Mouse (Mus musculus) stomach, embryonic 15.5 days (tissue): ENCODE data around the gene Loxl1. TPM values are rescaled to one million over a fixed set of nuclear protein-coding genes. Genes with fewer than 3 reads are reported as not detected.
A peak's percentile ranks its signal among the peaks of the same experiment; 100 is the strongest.

Experiments used
- ATAC-seq: fragments of 200-750 bp; cut with Nextera tagmentation; 2 replicates; pipeline ENCODE4 v1.8.0; 2017; ENCODE audit warnings: low read depth, moderate number of reproducible peaks, moderate TSS enrichment; ENCODE audit not compliant: insufficient read depth, low FRiP score
- H3K27ac ChIP-seq: fragments of 300-500 bp; sonication (generic); 2 replicates; pipeline ENCODE4 v1.5.1; 2015; ENCODE audit warnings: mild to moderate bottlenecking, inconsistent platforms
- H3K27me3 ChIP-seq: fragments of 300-500 bp; sonication (generic); replicated peaks from 2 replicates; pipeline ENCODE4 v1.6.1; 2015; ENCODE audit warnings: inconsistent platforms
- H3K36me3 ChIP-seq: fragments of 300-500 bp; sonication (generic); 2 replicates; pipeline ENCODE4 v1.6.1; 2015; ENCODE audit warnings: inconsistent platforms
- H3K4me1 ChIP-seq: fragments of 300-500 bp; sonication (generic); 2 replicates; pipeline ENCODE4 v1.6.1; 2015; ENCODE audit warnings: inconsistent platforms
- H3K4me2 ChIP-seq: fragments of 300-500 bp; sonication (generic); 2 replicates; pipeline ENCODE4 v1.6.1; 2015; ENCODE audit warnings: mild to moderate bottlenecking, inconsistent platforms
- H3K4me3 ChIP-seq: fragments of 300-500 bp; sonication (generic); replicated peaks from 2 replicates; pipeline ENCODE4 v1.5.1; 2015; ENCODE audit warnings: inconsistent platforms
- H3K9ac ChIP-seq: fragments of 300-500 bp; sonication (generic); 2 replicates; pipeline ENCODE4 v1.6.1; 2015; ENCODE audit warnings: inconsistent platforms
- H3K9me3 ChIP-seq: fragments of 300-500 bp; sonication (generic); 2 replicates; pipeline ENCODE4 v1.6.1; 2016; ENCODE audit warnings: inconsistent platforms
- WGBS: fragments of 180-500 bp; shearing (Covaris S2); methylation state at CpG from one replicate; pipeline ENCODE4 v1.1.7; 2015; 5-methylcytosine and 5-hydroxymethylcytosine counted together
- polyA plus RNA-seq: library from polyadenylated mRNA; unstranded; fragments of >200 nt; fragmentation: Nextera tagmentation; extraction: Ambion mirVana; gene quantifications from 2 replicates; pipeline ENCODE4 v1.2.1, GENCODE M21; 2015

Gene Loxl1
- polyA plus RNA-seq, 1 experiment from 2014 or later, result 49.2 TPM

GRCm38 (mm10) chr9:58310043-58310660 is 2.8 kb downstream of the Loxl1 start:
- WGBS, result 62% methylated on average over 14 of the region's 14 CpGs
- Histone ChIP-seq H3K27me3 (peaks cover 8% of the 10 kb centered on the region), H3K4me2 (peak overlapping the region; percentile 38), H3K4me1 (peaks cover 70% of the 10 kb centered on the region), H3K4me3 (peak overlapping the region; percentile 10; the same call in 1 of the 2 replicates), H3K9ac (no peak overlapping the region), H3K27ac (peak overlapping the region; percentile 27), H3K36me3 (no peaks in the 10 kb centered on the region), H3K9me3 (no peaks in the 10 kb centered on the region)
- no peak for ATAC-seq

DNA sequence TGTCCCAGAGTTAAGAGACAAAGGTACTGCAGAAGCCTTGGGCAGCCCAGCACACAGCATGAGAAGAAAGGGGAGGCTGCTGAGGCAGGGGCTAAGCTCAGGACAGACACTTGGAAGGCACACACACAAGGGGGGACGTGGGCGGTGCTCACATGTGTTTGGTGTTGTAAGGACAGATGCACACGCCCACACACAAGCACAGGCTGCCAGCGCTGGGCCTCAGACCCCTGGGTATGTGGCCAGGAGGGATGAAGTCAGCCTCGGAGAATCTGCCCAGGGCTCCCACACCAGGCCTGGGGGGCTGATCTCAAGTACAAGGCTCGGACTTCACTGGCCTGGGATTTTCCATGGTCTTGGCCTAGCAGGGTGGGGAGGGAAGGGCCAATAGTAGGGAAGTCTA is 4.6 kb downstream of the Loxl1 start:
- WGBS, result 36% methylated on average over 6 of the region's 6 CpGs
- Histone ChIP-seq H3K4me3 (no peak overlapping the region), H3K36me3 (no peaks in the 10 kb centered on the region), H3K9me3 (no peaks in the 10 kb centered on the region), H3K9ac (no peak overlapping the region), H3K4me1 (peaks cover 78% of the 10 kb centered on the region), H3K27me3 (peaks cover 5% of the 10 kb centered on the region), H3K4me2 (0 out of 2 replicates have a peak overlapping the region, but pooled peaks have one; percentile 11), H3K27ac (peak overlapping the region; percentile 44)
- ATAC-seq, result 0 out of 2 replicates have a peak, but pooled peaks have one; percentile 20

GRCm38 (mm10) chr9:58305686-58306085 is 7.3 kb downstream of the Loxl1 start:
- no peak overlapping the region for H3K9ac ChIP-seq
- no peaks in the 10 kb centered on the region for H3K27me3 ChIP-seq
- H3K27ac ChIP-seq, result peak overlapping the region; percentile 4; the same call in 1 of the 2 replicates
- no peaks in the 10 kb centered on the region for H3K9me3 ChIP-seq
- H3K4me3 ChIP-seq, result no peak overlapping the region
- H3K36me3 ChIP-seq, result no peaks in the 10 kb centered on the region
- no peak for ATAC-seq
- peaks cover 64% of the 10 kb centered on the region for H3K4me1 ChIP-seq
- H3K4me2 ChIP-seq, result no peak overlapping the region
- 19% methylated on average over 6 of the region's 6 CpGs for WGBS

GRCm38 (mm10) chr9:58303599-58304271 is 9.3 kb downstream of the Loxl1 start:
- ATAC-seq, result peak; percentile 24; the same call in 1 of the 2 replicates
- no peaks in the 10 kb centered on the region for H3K27me3 ChIP-seq

GRCm38 (mm10) chr9:58303115-58303514 is 9.9 kb downstream of the Loxl1 start:
- H3K27ac ChIP-seq, result peak overlapping the region; percentile 49
- no peak for ATAC-seq
- no peak overlapping the region for H3K4me3 ChIP-seq
- no peak overlapping the region for H3K4me2 ChIP-seq
- 67% methylated on average over 5 of the region's 5 CpGs for WGBS
- H3K36me3 ChIP-seq, result no peaks in the 10 kb centered on the region
- H3K27me3 ChIP-seq, result no peaks in the 10 kb centered on the region
- H3K9me3 ChIP-seq, result no peaks in the 10 kb centered on the region
- H3K9ac ChIP-seq, result no peak overlapping the region
- peaks cover 60% of the 10 kb centered on the region for H3K4me1 ChIP-seq

More at GRCm38 (mm10) chr9:58303599-58304271, 9.3 kb downstream of the Loxl1 start:
- WGBS, result 32% methylated on average over 8 of the region's 8 CpGs
- Histone ChIP-seq H3K36me3 (no peaks in the 10 kb centered on the region), H3K9me3 (no peaks in the 10 kb centered on the region), H3K27ac (peak overlapping the region; percentile 65), H3K4me3 (no peak overlapping the region), H3K4me2 (no peak overlapping the region; the same call in 1 of the 2 replicates), H3K4me1 (peaks cover 65% of the 10 kb centered on the region), H3K9ac (no peak overlapping the region)

DNA sequence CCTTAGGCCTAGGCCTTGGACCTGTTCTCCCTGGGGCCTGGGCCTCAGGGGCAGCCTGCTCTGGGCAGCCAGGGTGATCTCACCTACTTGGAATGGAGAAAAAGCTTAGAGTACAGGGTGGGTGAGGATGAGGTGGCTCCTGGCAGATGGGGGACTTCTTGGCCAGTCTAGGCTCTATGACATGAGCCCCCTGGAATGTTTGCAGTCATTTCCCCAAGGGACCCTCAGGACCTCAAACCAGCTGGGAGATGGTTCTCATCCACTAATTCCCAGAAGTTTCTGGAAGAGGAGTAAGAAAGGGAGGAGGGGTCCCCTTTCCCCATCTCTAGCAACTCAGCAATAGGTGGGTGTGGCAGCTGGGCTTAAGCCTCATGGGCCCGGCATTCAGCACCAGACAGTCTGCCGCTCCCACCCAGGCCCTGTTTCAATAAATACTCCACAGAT is 13.6 kb downstream of the Loxl1 start:
- no peak overlapping the region for H3K9ac ChIP-seq
- peak overlapping the region; percentile 66; the same call in 1 of the 2 replicates for H3K27ac ChIP-seq
- peaks cover 50% of the 10 kb centered on the region for H3K4me1 ChIP-seq
- H3K9me3 ChIP-seq, result no peaks in the 10 kb centered on the region
- H3K27me3 ChIP-seq, result no peaks in the 10 kb centered on the region
- H3K4me3 ChIP-seq, result no peak overlapping the region
- ATAC-seq, result 0 out of 2 replicates have a peak, but pooled peaks have one; percentile 15
- no peak overlapping the region for H3K4me2 ChIP-seq
- WGBS, result 33% methylated on average over 2 of the region's 2 CpGs
- no peaks in the 10 kb centered on the region for H3K36me3 ChIP-seq

DNA sequence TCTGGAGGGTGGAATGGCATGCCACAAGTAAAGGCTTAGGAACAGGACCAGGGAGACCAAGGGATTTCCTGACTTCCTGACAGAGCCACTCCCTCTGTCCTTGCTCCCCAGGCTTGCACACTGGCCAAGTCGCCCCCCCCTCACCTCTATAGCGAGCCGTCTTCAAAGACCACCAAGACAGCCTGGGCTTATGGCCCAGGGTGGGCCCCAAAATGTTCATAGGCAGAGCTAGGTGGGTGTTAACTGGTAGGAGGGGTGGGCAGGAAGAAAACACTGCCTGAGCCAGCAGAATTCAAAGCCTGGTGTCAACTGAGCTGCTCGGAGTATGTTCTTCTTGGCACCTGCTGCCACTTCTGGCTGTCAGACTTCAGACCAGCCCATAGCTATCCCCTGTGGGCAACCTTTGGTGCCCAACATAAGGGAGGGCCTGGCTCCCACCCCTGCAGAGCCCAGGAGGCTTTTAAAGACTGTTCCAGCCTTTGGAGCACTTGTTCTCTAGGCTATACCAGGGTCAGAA is 15.0 kb downstream of the Loxl1 start:
- Histone ChIP-seq H3K4me3 (no peak overlapping the region), H3K27me3 (no peaks in the 10 kb centered on the region), H3K36me3 (no peaks in the 10 kb centered on the region), H3K9me3 (no peaks in the 10 kb centered on the region), H3K9ac (no peak overlapping the region), H3K4me1 (peaks cover 37% of the 10 kb centered on the region), H3K27ac (no peak overlapping the region), H3K4me2 (no peak overlapping the region)
- ATAC-seq, result no peak
- 52% methylated on average over 4 of the region's 4 CpGs for WGBS

GRCm38 (mm10) chr9:58297065-58297464 is 15.9 kb downstream of the Loxl1 start:
- Histone ChIP-seq H3K9ac (no peak overlapping the region), H3K4me2 (no peak overlapping the region), H3K9me3 (no peaks in the 10 kb centered on the region), H3K27ac (peak overlapping the region; percentile 86; the same call in 1 of the 2 replicates), H3K4me3 (no peak overlapping the region), H3K27me3 (no peaks in the 10 kb centered on the region), H3K36me3 (no peaks in the 10 kb centered on the region), H3K4me1 (peaks cover 33% of the 10 kb centered on the region)
- WGBS, result 75% methylated on average over 6 of the region's 6 CpGs
- ATAC-seq, result no peak

- Histone ChIP-seq H3K9ac (no peak overlapping the region), H3K36me3 (no peaks in the 10 kb centered on the region), H3K27ac (peak overlapping the region; percentile 86), H3K9me3 (no peaks in the 10 kb centered on the region), H3K27me3 (no peaks in the 10 kb centered on the region), H3K4me3 (no peak overlapping the region), H3K4me1 (peaks cover 33% of the 10 kb centered on the region), H3K4me2 (no peak overlapping the region)
- 26% methylated on average over 9 of the region's 9 CpGs for WGBS
- ATAC-seq, result peak; percentile 73; the same call in 1 of the 2 replicates
These were observed 17.1 kb downstream of the Loxl1 start for GRCm38 (mm10) chr9:58295766-58296361.

- H3K27ac ChIP-seq, result peak overlapping the region; percentile 63
- no peak overlapping the region for H3K4me3 ChIP-seq
- no peak overlapping the region for H3K9ac ChIP-seq
- no peaks in the 10 kb centered on the region for H3K9me3 ChIP-seq
- peaks cover 33% of the 10 kb centered on the region for H3K4me1 ChIP-seq
- WGBS, result 79% methylated on average over 3 of the region's 3 CpGs
- no peak overlapping the region for H3K4me2 ChIP-seq
- no peak for ATAC-seq
- H3K27me3 ChIP-seq, result no peaks in the 10 kb centered on the region
- H3K36me3 ChIP-seq, result 0 out of 2 replicates have a peak, but pooled peaks cover 2% of the 10 kb centered on the region
These were observed 17.6 kb downstream of the Loxl1 start for GRCm38 (mm10) chr9:58295345-58295744.

GRCm38 (mm10) chr9:58294527-58294926 is 18.5 kb downstream of the Loxl1 start:
- no peaks in the 10 kb centered on the region for H3K27me3 ChIP-seq
- no peak for ATAC-seq
- H3K27ac ChIP-seq, result no peak overlapping the region
- peaks cover 29% of the 10 kb centered on the region for H3K4me1 ChIP-seq
- no peak overlapping the region for H3K4me3 ChIP-seq
- H3K36me3 ChIP-seq, result 0 out of 2 replicates have a peak, but pooled peaks cover 4% of the 10 kb centered on the region
- H3K9me3 ChIP-seq, result no peaks in the 10 kb centered on the region
- no peak overlapping the region for H3K4me2 ChIP-seq
- 57% methylated on average over 7 of the region's 7 CpGs for WGBS
- H3K9ac ChIP-seq, result no peak overlapping the region
